Mouse (Mus musculus): ENCODE results near the gene Fgd5. TPM values are rescaled to one million over a fixed set of nuclear protein-coding genes. Genes with fewer than 3 reads are reported as not detected.
A peak's percentile ranks its signal among the peaks of the same experiment; 100 is the strongest.
"Not testable (repeated sequence)": the region's sequence is repeated elsewhere in the genome, so short reads cannot be mapped to it uniquely, and the experiment has no call there.

The Fgd5 gene
- total RNA-seq, 2 experiments from 2014 or later = 3.5 to 7.0 TPM

- intact Hi-C loops (cut with DNase I) = no loop called here
- no peak for DNase-seq (ENCODE audit: low spot score in 2 of 2)
Measured at GRCm38 (mm10) chr6:92061725-92062124, 83.0 kb downstream of the Fgd5 start.

GRCm38 (mm10) chr6:92063452-92063851 is 84.8 kb downstream of the Fgd5 start:
- DNase-seq (ENCODE audit: low spot score in 2 of 2) = no peak
- intact Hi-C loops (cut with DNase I) = no loop called here

- DNase-seq (ENCODE audit: low spot score in 2 of 2) = no peak
- intact Hi-C loops (cut with DNase I) = no loop called here
Measured at GRCm38 (mm10) chr6:92064101-92064500, 85.4 kb downstream of the Fgd5 start.

GRCm38 (mm10) chr6:92065721-92066496 is 87.2 kb downstream of the Fgd5 start:
- intact Hi-C loops (cut with DNase I) = loop anchor here (5.0 kb wide), 1 partner anchor 289 kb away; no protein-coding TSS in a partner anchor
- DNase-seq (ENCODE audit: low spot score in 2 of 2) = peak in 1 of 2 experiments; percentile 45

- DNase-seq (ENCODE audit: low spot score in 2 of 2) = peak; percentile 69 to 73
Measured at GRCm38 (mm10) chr6:92067146-92067790, 88.6 kb downstream of the Fgd5 start.

GRCm38 (mm10) chr6:92071121-92071839 is 92.6 kb downstream of the Fgd5 start:
- no peak for DNase-seq (ENCODE audit: low spot score in 2 of 2)
- intact Hi-C loops (cut with DNase I) = no loop called here

More at GRCm38 (mm10) chr6:92067146-92067790, 88.6 kb downstream of the Fgd5 start:
- intact Hi-C loops (cut with DNase I) = loop anchor here (1.0 to 5.0 kb wide), 2 partner anchors 166 to 290 kb away; no protein-coding TSS in a partner anchor

GRCm38 (mm10) chr6:92080730-92081129 is 102.1 kb downstream of the Fgd5 start:
- no peak for DNase-seq (ENCODE audit: low spot score in 2 of 2)
- intact Hi-C loops (cut with DNase I) = no loop called here

GRCm38 (mm10) chr6:92082756-92083155 is 104.1 kb downstream of the Fgd5 start:
- intact Hi-C loops (cut with DNase I) = no loop called here
- no peak for DNase-seq (ENCODE audit: low spot score in 2 of 2)

GRCm38 (mm10) chr6:92084932-92085331 is 106.3 kb downstream of the Fgd5 start:
- intact Hi-C loops (cut with DNase I) = no loop called here
- DNase-seq (ENCODE audit: low spot score in 2 of 2) = no peak

- DNase-seq (ENCODE audit: low spot score in 2 of 2); intact Hi-C loops (cut with DNase I): not testable (repeated sequence)
Measured at GRCm38 (mm10) chr6:92089141-92089540, 110.5 kb downstream of the Fgd5 start.

- no peak for DNase-seq (ENCODE audit: low spot score in 2 of 2)
- intact Hi-C loops (cut with DNase I) = loop anchor here (2.0 to 10.0 kb wide), 2 partner anchors 75 to 93 kb away; no protein-coding TSS in a partner anchor
Measured at GRCm38 (mm10) chr6:92089982-92090381, 111.3 kb downstream of the Fgd5 start.

- intact Hi-C loops (cut with DNase I) = loop anchor here (2.0 to 10.0 kb wide), 2 partner anchors 74 to 92 kb away; no protein-coding TSS in a partner anchor
- DNase-seq (ENCODE audit: low spot score in 2 of 2) = no peak
Measured at GRCm38 (mm10) chr6:92090497-92090896, 111.8 kb downstream of the Fgd5 start.

- peak; percentile 85 to 90 for DNase-seq (ENCODE audit: low spot score in 2 of 2)
- intact Hi-C loops (cut with DNase I) = loop anchor here (2.0 to 10.0 kb wide), 2 partner anchors 74 to 92 kb away; no protein-coding TSS in a partner anchor
Measured at GRCm38 (mm10) chr6:92091130-92091591, 112.5 kb downstream of the Fgd5 start, which contains the start of gene Nr2c2. Gene Nr2c2 (plus strand): TSS chr6:92091390.

- peak; percentile 100 for DNase-seq (ENCODE audit: low spot score in 2 of 2)
- intact Hi-C loops (cut with DNase I) = loop anchor here (2.0 to 10.0 kb wide), 2 partner anchors 73 to 91 kb away; no protein-coding TSS in a partner anchor
Measured at GRCm38 (mm10) chr6:92091767-92092489, 113.2 kb downstream of the Fgd5 start.

GRCm38 (mm10) chr6:92092737-92093136 is 114.1 kb downstream of the Fgd5 start:
- no peak for DNase-seq (ENCODE audit: low spot score in 2 of 2)
- intact Hi-C loops (cut with DNase I) = loop anchor here (10.0 kb wide), 1 partner anchor 72 kb away; no protein-coding TSS in a partner anchor

GRCm38 (mm10) chr6:92093869-92094268 is 115.2 kb downstream of the Fgd5 start:
- intact Hi-C loops (cut with DNase I) = loop anchor here (10.0 kb wide), 1 partner anchor 71 kb away; no protein-coding TSS in a partner anchor
- no peak for DNase-seq (ENCODE audit: low spot score in 2 of 2)

GRCm38 (mm10) chr6:92100679-92101360 is 122.1 kb downstream of the Fgd5 start:
- no peak for DNase-seq (ENCODE audit: low spot score in 2 of 2)
- intact Hi-C loops (cut with DNase I) = no loop called here

- no peak for DNase-seq (ENCODE audit: low spot score in 2 of 2)
- intact Hi-C loops (cut with DNase I) = no loop called here
Measured at GRCm38 (mm10) chr6:92124547-92124946, 145.9 kb downstream of the Fgd5 start.

Measured in left cerebral cortex, postnatal 36 days (tissue).